Mouse (Mus musculus) spleen, adult 2 months (tissue): ENCODE data around the gene Intu. TPM values are rescaled to one million over a fixed set of nuclear protein-coding genes. Genes with fewer than 3 reads are reported as not detected.

ENCODE experiments used
- DNase-seq, 2 experiments: peaks; one replicate each; pipeline versions ENCODE4 v3.0.0 to v3.0.0-alpha.2; 2012 to 2021; ENCODE audit warnings: low spot score in 2 of 2, low read depth in 1 of 2
- H3K27ac ChIP-seq: fragments of 200-500 bp; 2 replicates; pipeline ENCODE4 v1.5.1; 2012; ENCODE audit warnings: low read length, inconsistent platforms; ENCODE audit not compliant: insufficient read depth
- H3K27me3 ChIP-seq: fragments of 200-500 bp; 2 replicates; pipeline ENCODE4 v1.6.1; 2012; ENCODE audit warnings: mild to moderate bottlenecking, moderate library complexity, low read length, inconsistent platforms; ENCODE audit not compliant: control insufficient read depth, insufficient read depth
- H3K36me3 ChIP-seq: fragments of 200-500 bp; 2 replicates; pipeline ENCODE4 v1.6.1; 2012; ENCODE audit warnings: mild to moderate bottlenecking, low read length, inconsistent platforms; ENCODE audit not compliant: control insufficient read depth, insufficient read depth
- H3K4me1 ChIP-seq: fragments of 200-500 bp; 2 replicates; pipeline ENCODE4 v1.6.1; 2011; ENCODE audit warnings: inconsistent platforms; ENCODE audit not compliant: control insufficient read depth, insufficient read depth, insufficient read length
- H3K4me3 ChIP-seq: fragments of 200-500 bp; 2 replicates; pipeline ENCODE4 v1.5.1; 2011; ENCODE audit warnings: mild to moderate bottlenecking, inconsistent platforms; ENCODE audit not compliant: insufficient read depth, insufficient read length; ENCODE audit errors: extremely low read depth
- CTCF ChIP-seq: fragments of 200-500 bp; IDR thresholded peaks from 2 replicates; pipeline ENCODE4 v1.5.1; 2011; ENCODE audit warnings: mild to moderate bottlenecking, inconsistent platforms; ENCODE audit not compliant: insufficient read depth, insufficient read length, insufficient replicate concordance; ENCODE audit errors: extremely low read depth
- POLR2A ChIP-seq: fragments of 200-500 bp; IDR thresholded peaks from 2 replicates; pipeline ENCODE4 v1.6.1; 2011; ENCODE audit warnings: low read depth, low read length, inconsistent platforms
- WGBS: fragments of 180-500 bp; shearing (Covaris S2); methylation state at CpG from one replicate; pipeline ENCODE4 v1.1.7; 2018; 5-methylcytosine and 5-hydroxymethylcytosine counted together
- polyA plus RNA-seq: library from polyadenylated mRNA; depleted of rRNA; stranded (reverse); fragments of >200 nt; gene quantifications from 2 replicates; pipeline ENCODE4 v1.2.3, GENCODE M21; 2012; rRNA removed

The Intu gene
- 0.76 and 0.81 TPM in 2 replicates for polyA plus RNA-seq

GRCm38 (mm10) chr3:40531286-40532141 is at the start of gene Intu:
Gene Intu, plus strand, starts transcription at chr3:40531286.
- peak in 1 of 2 experiments; percentile 24 for DNase-seq
- H3K4me3 ChIP-seq, result peak within 1 kb of the TSS; percentile 48; the same call in 1 of the 2 replicates
- WGBS, result 4% methylated on average over 54 of the region's 54 CpGs
- no peaks in the 10 kb centered on the region for H3K36me3 ChIP-seq
- TF ChIP-seq POLR2A, result no peak
- H3K27me3 ChIP-seq, result peaks cover 8% of the 10 kb centered on the region
- no peak within 1 kb of the TSS for H3K27ac ChIP-seq
- peaks cover 8% of the 10 kb centered on the region for H3K4me1 ChIP-seq

- no peak for TF ChIP-seq POLR2A
- no peak for TF ChIP-seq CTCF
- Histone ChIP-seq H3K36me3 (no peaks in the 10 kb centered on the region), H3K4me3 (no peak overlapping the region), H3K27ac (no peak overlapping the region), H3K4me1 (no peaks in the 10 kb centered on the region), H3K27me3 (no peaks in the 10 kb centered on the region)
- no peak for DNase-seq
- 52% methylated on average over 10 of the region's 10 CpGs for WGBS
These were observed 47.8 kb upstream of the Intu start for GRCm38 (mm10) chr3:40483221-40483654.

GRCm38 (mm10) chr3:40487381-40487780 is 43.7 kb upstream of the Intu start:
- DNase-seq, result no peak
- no peaks in the 10 kb centered on the region for H3K36me3 ChIP-seq
- WGBS, result 83% methylated on average over 4 of the region's 4 CpGs

GRCm38 (mm10) chr3:40491742-40492141 is 39.3 kb upstream of the Intu start:
- TF ChIP-seq POLR2A, result no peak
- TF ChIP-seq CTCF, result peak; percentile 7; the same call in 1 of the 2 replicates
- Histone ChIP-seq H3K27ac (no peak overlapping the region), H3K36me3 (no peaks in the 10 kb centered on the region), H3K4me3 (no peak overlapping the region), H3K27me3 (no peaks in the 10 kb centered on the region), H3K4me1 (no peaks in the 10 kb centered on the region)
- DNase-seq, result no peak
- 84% methylated on average over 3 of the region's 3 CpGs for WGBS

More at GRCm38 (mm10) chr3:40487381-40487780, 43.7 kb upstream of the Intu start:
- TF ChIP-seq CTCF (no peak), POLR2A (no peak)
- no peaks in the 10 kb centered on the region for H3K27me3 ChIP-seq
- H3K4me3 ChIP-seq, result no peak overlapping the region
- H3K4me1 ChIP-seq, result no peaks in the 10 kb centered on the region
- no peak overlapping the region for H3K27ac ChIP-seq

GRCm38 (mm10) chr3:40498898-40499297 is 32.2 kb upstream of the Intu start:
- 84% methylated on average over 3 of the region's 3 CpGs for WGBS
- no peak for TF ChIP-seq POLR2A
- no peak for TF ChIP-seq CTCF
- DNase-seq, result no peak
- Histone ChIP-seq H3K4me3 (no peak overlapping the region), H3K4me1 (no peaks in the 10 kb centered on the region), H3K27ac (no peak overlapping the region), H3K36me3 (no peaks in the 10 kb centered on the region), H3K27me3 (no peaks in the 10 kb centered on the region)

GRCm38 (mm10) chr3:40500157-40500808 is 30.8 kb upstream of the Intu start:
- Histone ChIP-seq H3K27ac (no peak overlapping the region), H3K4me3 (no peak overlapping the region), H3K36me3 (no peaks in the 10 kb centered on the region), H3K4me1 (no peaks in the 10 kb centered on the region), H3K27me3 (no peaks in the 10 kb centered on the region)
- no peak for TF ChIP-seq CTCF
- TF ChIP-seq POLR2A, result no peak
- 82% methylated on average over 8 of the region's 8 CpGs for WGBS
- DNase-seq, result no peak

- 30% methylated on average over 5 of the region's 5 CpGs for WGBS
- no peak overlapping the region for H3K4me3 ChIP-seq
- no peak for DNase-seq
These were observed 26.7 kb upstream of the Intu start for GRCm38 (mm10) chr3:40504377-40504776.

More at GRCm38 (mm10) chr3:40504377-40504776, 26.7 kb upstream of the Intu start:
- Histone ChIP-seq H3K27ac (no peak overlapping the region), H3K36me3 (no peaks in the 10 kb centered on the region), H3K4me1 (no peaks in the 10 kb centered on the region), H3K27me3 (no peaks in the 10 kb centered on the region)
- no peak for TF ChIP-seq POLR2A
- TF ChIP-seq CTCF, result no peak
